Mouse (Mus musculus) embryonic facial prominence, embryonic 11.5 days (tissue): Measurements from ENCODE around the gene Elof1. TPM values are rescaled to one million over a fixed set of nuclear protein-coding genes. Genes with fewer than 3 reads are reported as not detected.

Experiments used
- ATAC-seq: fragments of 200-750 bp; cut with Nextera tagmentation; replicated peaks from 2 replicates; pipeline ENCODE4 v1.8.0; 2017; ENCODE audit warnings: low read depth; ENCODE audit not compliant: insufficient number of reproducible peaks, low FRiP score, low TSS enrichment
- DNase-seq: peaks from one replicate; pipeline ENCODE4 v3.0.0-alpha.2; 2015; ENCODE audit warnings: low spot score
- H3K27ac ChIP-seq: fragments of 300-500 bp; sonication (generic); replicated peaks from 2 replicates; pipeline ENCODE4 v1.5.1; 2014; ENCODE audit warnings: mild to moderate bottlenecking, low read depth, low read length, control low read depth
- H3K27me3 ChIP-seq: fragments of 300-500 bp; sonication (generic); 2 replicates; pipeline ENCODE4 v1.6.1; 2014; ENCODE audit warnings: mild to moderate bottlenecking, low read length, moderate library complexity, mixed read lengths; ENCODE audit not compliant: control insufficient read depth, insufficient read depth
- H3K36me3 ChIP-seq: fragments of 300-500 bp; sonication (generic); replicated peaks from 2 replicates; pipeline ENCODE4 v1.6.1; 2014; ENCODE audit warnings: low read depth, mild to moderate bottlenecking, low read length, moderate library complexity, mixed read lengths; ENCODE audit not compliant: control insufficient read depth, insufficient read depth
- H3K4me1 ChIP-seq: fragments of 300-500 bp; sonication (generic); 2 replicates; pipeline ENCODE4 v1.6.1; 2014; ENCODE audit warnings: low read length, mixed read lengths; ENCODE audit not compliant: control insufficient read depth, insufficient read depth
- H3K4me2 ChIP-seq: fragments of 300-500 bp; sonication (generic); 2 replicates; pipeline ENCODE4 v1.6.1; 2014; ENCODE audit warnings: low read depth, mild to moderate bottlenecking, control low read depth, low read length, moderate library complexity
- H3K4me3 ChIP-seq: fragments of 300-500 bp; sonication (generic); 2 replicates; pipeline ENCODE4 v1.5.1; 2014; ENCODE audit warnings: low read depth, low read length, control low read depth
- H3K9ac ChIP-seq: fragments of 300-500 bp; sonication (generic); replicated peaks from 2 replicates; pipeline ENCODE4 v1.6.1; 2014; ENCODE audit warnings: mild to moderate bottlenecking, control low read depth, low read length
- H3K9me3 ChIP-seq: fragments of 300-500 bp; sonication (generic); replicated peaks from 2 replicates; pipeline ENCODE4 v1.6.1; 2016; ENCODE audit warnings: mild to moderate bottlenecking, low read length, inconsistent platforms, mixed read lengths; ENCODE audit not compliant: control insufficient read depth
- WGBS: fragments of 180-500 bp; shearing (Covaris S2); extraction: QIAGEN DNeasy Blood & Tissue Kit; methylation state at CpG from one replicate; pipeline ENCODE4 v1.1.7; 2014; 5-methylcytosine and 5-hydroxymethylcytosine counted together
- polyA plus RNA-seq: library from polyadenylated mRNA; unstranded; fragments of >200 nt; fragmentation: Nextera tagmentation; extraction: Ambion mirVana; gene quantifications from 2 replicates; pipeline ENCODE4 v1.2.1, GENCODE M21; 2014

Elof1 gene
- polyA plus RNA-seq, 1 experiment from 2014 or later = 210 TPM

GRCm38 (mm10) chr9:22144304-22144965 is 27.5 kb upstream of the Elof1 start:
- H3K27ac ChIP-seq = no peak overlapping the region
- DNase-seq (no peak), ATAC-seq (no peak)
- no peaks in the 10 kb centered on the region for H3K9me3 ChIP-seq
- 89% methylated on average over 6 of the region's 8 CpGs for WGBS
- no peak overlapping the region for H3K4me2 ChIP-seq
- no peak overlapping the region for H3K4me3 ChIP-seq
- no peaks in the 10 kb centered on the region for H3K4me1 ChIP-seq
- H3K36me3 ChIP-seq = no peaks in the 10 kb centered on the region
- no peaks in the 10 kb centered on the region for H3K27me3 ChIP-seq
- H3K9ac ChIP-seq = no peak overlapping the region

GRCm38 (mm10) chr9:22143108-22144037 is 26.4 kb upstream of the Elof1 start:
- WGBS = 57% methylated on average over 17 of the region's 17 CpGs
- peak; percentile 59; the same call in 1 of the 2 replicates for ATAC-seq
- peak; percentile 93 for DNase-seq

GRCm38 (mm10) chr9:22139746-22140145 is 22.8 kb upstream of the Elof1 start:
- H3K9me3 ChIP-seq = no peaks in the 10 kb centered on the region
- H3K4me1 ChIP-seq = no peaks in the 10 kb centered on the region
- no peak overlapping the region for H3K27ac ChIP-seq
- H3K4me3 ChIP-seq = no peak overlapping the region
- 87% methylated on average over 5 of the region's 5 CpGs for WGBS
- 0 out of 2 replicates have a peak, but pooled peaks cover 2% of the 10 kb centered on the region for H3K27me3 ChIP-seq
- H3K9ac ChIP-seq = no peak overlapping the region
- DNase-seq (no peak), ATAC-seq (no peak)
- no peaks in the 10 kb centered on the region for H3K36me3 ChIP-seq
- H3K4me2 ChIP-seq = no peak overlapping the region

More at GRCm38 (mm10) chr9:22143108-22144037, 26.4 kb upstream of the Elof1 start:
- no peaks in the 10 kb centered on the region for H3K27me3 ChIP-seq
- no peak overlapping the region for H3K27ac ChIP-seq
- no peak overlapping the region for H3K4me3 ChIP-seq
- no peaks in the 10 kb centered on the region for H3K9me3 ChIP-seq
- H3K36me3 ChIP-seq = no peaks in the 10 kb centered on the region
- no peak overlapping the region for H3K9ac ChIP-seq
- H3K4me1 ChIP-seq = no peaks in the 10 kb centered on the region
- no peak overlapping the region for H3K4me2 ChIP-seq

- WGBS = 24% methylated on average over 2 of the region's 2 CpGs
- Histone ChIP-seq H3K27ac (no peak overlapping the region), H3K27me3 (0 out of 2 replicates have a peak, but pooled peaks cover 2% of the 10 kb centered on the region), H3K4me1 (no peaks in the 10 kb centered on the region), H3K4me3 (no peak overlapping the region), H3K36me3 (no peaks in the 10 kb centered on the region), H3K4me2 (no peak overlapping the region), H3K9ac (no peak overlapping the region), H3K9me3 (no peaks in the 10 kb centered on the region)
- ATAC-seq = no peak
- peak; percentile 39 for DNase-seq
Measured at GRCm38 (mm10) chr9:22138480-22138879, 21.5 kb upstream of the Elof1 start.

- DNase-seq = peak; percentile 33
- 11% methylated on average over 23 of the region's 23 CpGs for WGBS
Measured at GRCm38 (mm10) chr9:22136765-22137547, 20.0 kb upstream of the Elof1 start.

GRCm38 (mm10) chr9:22135644-22136390 is 18.8 kb upstream of the Elof1 start, which contains the start of gene Acp5:
Gene Acp5, minus strand, starts transcription at chr9:22135711.
- H3K36me3 ChIP-seq = no peaks in the 10 kb centered on the region
- H3K27ac ChIP-seq = no peak within 1 kb of the TSS
- ATAC-seq (no peak), DNase-seq (no peak)
- no peak within 1 kb of the TSS for H3K4me2 ChIP-seq
- no peaks in the 10 kb centered on the region for H3K9me3 ChIP-seq
- peaks cover 3% of the 10 kb centered on the region; the same call in 1 of the 2 replicates for H3K4me1 ChIP-seq
- peaks cover 9% of the 10 kb centered on the region for H3K27me3 ChIP-seq
- no peak within 1 kb of the TSS for H3K9ac ChIP-seq
- 74% methylated on average over 7 of the region's 7 CpGs for WGBS
- H3K4me3 ChIP-seq = no peak within 1 kb of the TSS

More at GRCm38 (mm10) chr9:22136765-22137547, 20.0 kb upstream of the Elof1 start:
- H3K4me3 ChIP-seq = no peak overlapping the region
- H3K9ac ChIP-seq = no peak overlapping the region
- H3K36me3 ChIP-seq = no peaks in the 10 kb centered on the region
- peaks cover 2% of the 10 kb centered on the region; the same call in 1 of the 2 replicates for H3K27me3 ChIP-seq
- no peak overlapping the region for H3K4me2 ChIP-seq
- no peaks in the 10 kb centered on the region for H3K4me1 ChIP-seq
- no peak for ATAC-seq
- H3K9me3 ChIP-seq = no peaks in the 10 kb centered on the region
- H3K27ac ChIP-seq = no peak overlapping the region

- no peak overlapping the region for H3K4me3 ChIP-seq
- H3K36me3 ChIP-seq = no peaks in the 10 kb centered on the region
- ATAC-seq = no peak
- H3K9ac ChIP-seq = no peak overlapping the region
- 75% methylated on average over 9 of the region's 9 CpGs for WGBS
- no peaks in the 10 kb centered on the region for H3K9me3 ChIP-seq
- DNase-seq = no peak
- H3K4me1 ChIP-seq = peaks cover 3% of the 10 kb centered on the region; the same call in 1 of the 2 replicates
- H3K27ac ChIP-seq = no peak overlapping the region
- H3K4me2 ChIP-seq = no peak overlapping the region
- peaks cover 9% of the 10 kb centered on the region for H3K27me3 ChIP-seq
Measured at GRCm38 (mm10) chr9:22134988-22135643, 18.1 kb upstream of the Elof1 start.
